Mouse (Mus musculus) cerebellum, postnatal 10 days (tissue): ENCODE data around the gene Rfx7.

Experiments used
- DNase-seq, 2 experiments: peaks; one replicate each; pipeline ENCODE4 v3.0.0; 2021; ENCODE audit warnings: mixed read lengths in 2 of 2

The Rfx7 gene

DNA sequence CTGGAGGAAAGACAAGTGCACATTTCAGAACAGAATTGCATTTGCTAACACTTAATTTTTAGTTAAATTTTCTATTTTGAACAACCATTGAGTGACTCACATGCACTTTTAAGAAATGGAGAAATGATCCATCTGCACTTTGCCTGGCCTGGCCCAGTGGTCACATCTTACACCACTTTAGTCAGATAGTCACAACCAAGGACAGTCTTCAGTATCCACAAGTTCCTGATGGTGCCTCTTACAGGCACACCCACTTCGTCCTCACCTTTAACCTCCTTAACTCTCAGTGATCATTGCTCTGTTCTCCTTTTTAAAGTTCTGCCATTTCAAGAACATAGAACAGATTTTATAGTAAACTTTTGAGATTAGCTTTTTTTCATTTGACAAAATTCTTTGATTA is 26.7 kb downstream of the Rfx7 start:
- no peak for DNase-seq

GRCm38 (mm10) chr9:72560316-72560715 is 28.3 kb downstream of the Rfx7 start:
- peak in 1 of 2 experiments; percentile 27 for DNase-seq

GRCm38 (mm10) chr9:72563277-72563676 is 31.2 kb downstream of the Rfx7 start:
- no peak for DNase-seq

GRCm38 (mm10) chr9:72567116-72567515 is 35.1 kb downstream of the Rfx7 start:
- no peak for DNase-seq

DNA sequence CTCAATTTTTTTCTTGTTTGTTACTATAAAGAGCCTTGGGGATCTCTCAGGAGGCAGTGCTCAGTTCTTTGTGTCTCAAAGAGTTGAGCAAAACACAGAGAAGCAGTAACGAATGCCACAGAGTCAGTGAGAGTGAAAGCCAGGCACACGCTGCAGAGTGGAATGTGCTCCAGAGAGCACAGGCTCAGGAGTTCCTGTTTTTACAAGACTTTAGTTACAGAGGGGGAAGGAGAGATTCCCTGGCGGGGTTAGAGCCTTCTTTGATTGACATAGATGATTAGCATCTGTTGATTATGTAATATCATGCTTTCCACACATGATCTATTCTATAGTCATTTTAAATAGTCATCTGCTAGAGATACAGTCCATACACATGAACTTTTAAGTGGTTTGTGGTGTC is 48.2 kb downstream of the Rfx7 start:
- DNase-seq = no peak

GRCm38 (mm10) chr9:72590861-72591260 is 58.8 kb downstream of the Rfx7 start:
- no peak for DNase-seq

GRCm38 (mm10) chr9:72592016-72592415 is 60.0 kb downstream of the Rfx7 start:
- no peak for DNase-seq

GRCm38 (mm10) chr9:72594656-72595055 is 62.6 kb downstream of the Rfx7 start:
- peak; percentile 38 to 47 for DNase-seq

GRCm38 (mm10) chr9:72600142-72600541 is 68.1 kb downstream of the Rfx7 start:
- DNase-seq = no peak

DNA sequence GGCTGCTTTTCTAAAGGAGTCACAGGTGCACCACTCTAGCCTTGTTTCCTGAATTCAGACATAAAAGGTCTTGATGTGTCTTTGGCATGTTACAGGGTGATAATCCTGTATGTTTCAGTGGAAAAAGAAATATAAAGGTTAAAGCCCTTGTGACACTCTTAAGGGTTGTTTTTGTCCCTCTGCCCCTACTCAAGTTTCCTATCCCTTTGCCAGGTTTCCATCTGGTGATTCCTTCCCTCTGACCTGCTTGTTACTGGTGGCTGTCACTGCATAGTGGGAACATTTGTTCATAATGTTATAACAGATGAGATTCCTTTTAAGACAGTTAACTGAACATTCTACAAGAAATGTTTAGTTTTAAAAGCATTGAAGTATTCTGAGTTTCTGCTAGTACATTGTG is 77.7 kb downstream of the Rfx7 start:
- DNase-seq = no peak

DNA sequence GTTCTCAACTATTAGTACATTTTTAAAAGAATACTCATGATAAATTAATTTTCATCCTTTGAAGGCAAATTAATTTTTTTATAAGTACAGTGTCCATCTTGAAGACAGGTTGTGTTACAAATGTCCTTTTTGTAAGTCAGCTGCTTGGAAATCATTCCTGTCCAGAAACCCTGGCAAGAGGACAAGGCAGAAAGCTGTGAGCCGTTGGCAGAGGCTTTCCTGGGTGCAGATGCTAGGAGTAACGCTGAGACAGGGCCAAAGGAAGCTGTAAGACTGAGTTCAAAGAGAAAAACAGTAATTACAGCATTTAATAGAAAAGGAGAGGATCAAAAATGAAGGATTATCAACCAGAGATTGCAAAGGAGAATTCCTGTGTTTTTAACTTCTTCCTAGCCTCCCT is 81.8 kb downstream of the Rfx7 start:
- peak; percentile 82 to 84 for DNase-seq

GRCm38 (mm10) chr9:72614786-72615480 is 82.9 kb downstream of the Rfx7 start:
- DNase-seq = peak; percentile 44 to 51

GRCm38 (mm10) chr9:72618037-72618436 is 86.0 kb downstream of the Rfx7 start:
- no peak for DNase-seq

DNA sequence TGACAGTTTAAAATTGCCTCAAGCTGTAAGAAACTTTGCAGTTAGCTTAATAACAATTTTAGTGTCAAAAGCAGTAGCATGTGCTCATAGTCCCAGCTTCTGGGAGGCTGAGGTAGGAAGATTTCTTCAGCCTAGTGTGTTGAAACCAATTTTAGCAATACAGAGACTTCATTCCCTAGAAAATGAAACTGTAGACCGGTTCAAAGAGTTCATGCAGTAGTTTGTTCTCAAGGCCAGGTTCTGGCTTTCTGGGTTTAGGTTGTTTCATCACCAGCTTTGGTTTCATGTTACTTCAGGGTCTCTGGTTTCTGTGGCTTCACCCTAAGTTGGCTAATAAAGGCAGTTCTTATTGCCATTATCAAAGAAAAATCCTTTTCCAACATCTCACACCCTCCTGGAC is 91.6 kb downstream of the Rfx7 start:
- no peak for DNase-seq

GRCm38 (mm10) chr9:72627598-72627997 is 95.6 kb downstream of the Rfx7 start:
- no peak for DNase-seq

- peak; percentile 30 to 31 for DNase-seq
Measured at GRCm38 (mm10) chr9:72628591-72628990, 96.6 kb downstream of the Rfx7 start.

GRCm38 (mm10) chr9:72632198-72632597 is 100.2 kb downstream of the Rfx7 start:
- DNase-seq = no peak

DNA sequence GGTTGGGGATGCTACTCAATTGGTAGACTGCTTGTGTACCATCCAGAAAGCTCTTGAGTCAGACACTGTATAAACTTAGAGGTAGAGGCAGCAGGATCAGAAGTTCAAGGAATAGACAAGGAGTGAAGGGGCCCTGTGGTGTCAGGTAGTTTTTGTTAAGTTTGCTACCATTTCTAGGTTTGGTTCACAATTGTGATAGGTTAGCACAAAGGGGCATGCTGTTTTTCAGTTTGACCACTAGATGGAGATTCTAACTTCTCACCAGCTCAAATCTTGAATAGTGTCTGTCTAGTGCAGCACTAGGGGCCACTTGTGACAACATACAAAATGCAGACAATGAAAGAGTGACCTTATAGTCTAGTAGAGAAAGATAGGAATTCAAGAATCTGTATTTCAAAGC is 103.1 kb downstream of the Rfx7 start:
- peak; percentile 21 to 62 for DNase-seq

DNA sequence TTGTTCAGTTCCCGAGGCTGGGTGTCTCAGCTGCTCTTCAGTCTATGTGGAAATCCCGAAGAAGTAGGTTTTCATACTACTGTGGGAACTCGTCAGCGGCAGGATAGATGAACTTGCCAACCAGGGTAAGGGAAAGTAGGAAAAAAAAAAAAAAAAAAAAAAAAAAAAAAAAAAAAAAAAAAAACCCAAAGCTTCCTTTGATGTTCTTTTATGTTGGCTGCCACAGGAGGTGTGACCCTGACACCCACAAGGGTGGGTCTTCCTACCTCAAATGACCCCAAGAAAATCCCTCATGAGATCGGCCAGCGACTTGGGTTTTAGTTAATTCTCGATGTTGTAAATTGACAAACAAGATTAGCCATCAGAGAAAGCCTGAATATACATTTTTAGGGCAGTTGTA is 104.5 kb downstream of the Rfx7 start:
- DNase-seq = no peak

- no peak for DNase-seq
Measured at GRCm38 (mm10) chr9:72637243-72637642, 105.2 kb downstream of the Rfx7 start.

DNA sequence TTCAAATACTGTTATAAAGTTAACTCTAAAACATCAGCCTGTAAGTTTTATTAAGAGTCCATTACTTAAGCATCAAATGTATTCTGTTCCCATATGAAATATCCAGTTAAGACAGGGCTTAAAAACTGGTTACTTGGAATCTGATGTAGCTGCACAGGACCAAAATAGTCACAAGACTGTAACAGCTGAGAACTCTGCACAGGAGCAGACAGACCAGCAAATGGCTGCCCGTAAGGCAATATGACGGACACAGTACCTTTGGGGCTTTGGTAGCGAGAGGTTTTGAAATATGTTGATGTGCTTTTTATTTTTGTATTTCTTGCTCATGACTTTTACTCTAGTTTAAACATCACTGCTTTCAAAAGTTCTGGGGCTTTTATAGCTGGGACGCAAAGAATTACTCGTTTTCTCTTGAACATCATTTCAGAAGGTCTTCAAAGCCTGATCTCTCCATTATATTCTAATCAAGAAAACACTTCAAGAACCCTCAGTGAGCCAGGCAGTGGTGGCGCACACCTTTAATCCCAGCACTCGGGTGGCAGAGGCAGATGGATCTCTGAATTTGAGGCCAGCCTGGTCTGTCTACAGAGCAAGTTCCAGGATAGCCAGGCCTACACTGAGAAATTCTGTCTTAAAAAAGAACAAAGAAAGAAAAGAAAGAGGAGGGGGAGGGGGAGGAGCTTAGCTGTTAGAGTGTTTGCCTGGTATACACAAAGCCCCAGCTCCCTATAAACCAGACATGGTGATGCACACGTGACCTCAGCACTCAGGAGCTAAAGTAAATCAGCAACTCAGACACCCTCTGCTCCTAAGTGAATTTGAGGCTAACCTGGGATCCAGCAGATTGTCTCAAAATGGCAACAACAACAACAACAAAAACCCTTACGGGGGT is 107.2 kb downstream of the Rfx7 start:
- no peak for DNase-seq

GRCm38 (mm10) chr9:72639843-72640621 is 108.0 kb downstream of the Rfx7 start:
- peak; percentile 90 for DNase-seq

DNA sequence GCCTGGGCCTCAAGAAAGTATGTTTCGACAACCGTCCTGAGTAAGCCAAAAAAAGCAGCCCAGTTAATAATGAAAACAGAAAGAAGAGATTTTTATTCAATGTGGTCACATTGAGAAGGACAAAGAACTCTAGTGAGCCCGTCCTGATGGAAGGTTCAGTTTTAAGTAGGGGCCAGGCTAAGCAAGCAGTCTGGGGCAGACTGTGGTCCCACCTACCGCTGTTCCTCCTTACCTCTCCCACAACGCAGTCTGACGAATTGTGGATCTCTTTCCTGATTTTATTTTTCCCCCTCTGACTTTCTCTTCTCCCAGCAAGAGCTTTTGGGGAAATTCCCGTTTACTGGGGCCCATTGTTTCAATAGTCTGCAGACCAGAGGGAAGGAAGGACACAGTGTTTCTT is 108.6 kb downstream of the Rfx7 start:
- no peak for DNase-seq
